Mouse (Mus musculus): Measurements from ENCODE around the gene Nfic.

Nfic gene

DNA sequence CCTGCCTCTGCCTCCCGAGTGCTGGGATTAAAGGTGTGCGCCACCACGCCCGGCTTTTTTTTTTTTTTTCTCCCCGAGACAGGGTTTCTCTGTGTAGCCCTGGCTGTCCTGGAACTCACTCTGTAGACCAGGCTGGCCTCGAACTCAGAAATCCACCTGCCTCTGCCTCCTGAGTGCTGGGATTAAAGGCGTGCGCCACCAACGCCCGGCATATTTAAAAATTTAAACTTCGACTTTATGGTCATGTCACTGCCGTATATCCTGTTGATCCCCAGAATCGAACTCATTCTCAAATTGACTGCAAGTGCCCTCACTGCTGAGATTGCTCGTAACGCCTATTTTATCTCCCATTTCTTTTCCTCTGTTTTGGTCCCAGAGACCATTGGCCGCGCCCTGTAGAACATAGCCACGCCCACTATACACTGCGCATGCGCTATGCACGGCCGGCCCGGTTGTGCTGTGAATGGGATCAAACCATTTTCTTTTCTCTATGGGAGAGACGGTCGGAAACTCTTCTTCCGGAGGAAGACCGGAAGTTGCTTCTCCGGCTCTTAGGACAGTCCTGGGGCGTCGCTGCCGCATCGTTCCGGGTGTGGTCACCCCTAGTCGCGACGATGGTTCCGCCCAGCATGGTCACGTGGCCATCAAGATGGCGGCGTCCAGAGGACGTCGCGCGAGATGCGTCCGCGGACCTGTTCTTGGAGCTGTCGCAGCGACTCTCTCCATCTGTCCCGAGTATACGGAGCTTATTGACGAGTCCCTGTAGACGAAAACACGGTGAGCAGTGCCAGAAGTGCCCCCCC lies 71.4 kb downstream of the Nfic start, which contains the start of the genes Dohh and Gm48551:
Dohh (plus strand) TSS at position 627 of the 803 bp plus-strand sequence.
Gm48551 (plus strand) TSS at position 665 of the 803 bp plus-strand sequence.
- DNase-seq (ENCODE audit: low read depth) = peak; percentile 98

GRCm38 (mm10) chr10:81382039-81382438 lies 73.4 kb downstream of the Nfic start:
- DNase-seq (ENCODE audit: low read depth) = peak; percentile 98

- no peak for DNase-seq (ENCODE audit: low read depth)
These were observed 75.5 kb downstream of the Nfic start for GRCm38 (mm10) chr10:81379809-81380378.

- DNase-seq (ENCODE audit: low read depth) = no peak
These were observed 76.3 kb downstream of the Nfic start for GRCm38 (mm10) chr10:81379183-81379553.

GRCm38 (mm10) chr10:81378553-81379182 lies 76.8 kb downstream of the Nfic start:
- peak; percentile 100 for DNase-seq (ENCODE audit: low read depth)

- no peak for DNase-seq (ENCODE audit: low read depth)
These were observed 77.5 kb downstream of the Nfic start, which contains the start of gene Fzr1 for GRCm38 (mm10) chr10:81377793-81378552. Gene Fzr1 (minus strand): TSS chr10:81378516.

- no peak for DNase-seq (ENCODE audit: low read depth)
These were observed 78.1 kb downstream of the Nfic start for GRCm38 (mm10) chr10:81377362-81377664.

DNA sequence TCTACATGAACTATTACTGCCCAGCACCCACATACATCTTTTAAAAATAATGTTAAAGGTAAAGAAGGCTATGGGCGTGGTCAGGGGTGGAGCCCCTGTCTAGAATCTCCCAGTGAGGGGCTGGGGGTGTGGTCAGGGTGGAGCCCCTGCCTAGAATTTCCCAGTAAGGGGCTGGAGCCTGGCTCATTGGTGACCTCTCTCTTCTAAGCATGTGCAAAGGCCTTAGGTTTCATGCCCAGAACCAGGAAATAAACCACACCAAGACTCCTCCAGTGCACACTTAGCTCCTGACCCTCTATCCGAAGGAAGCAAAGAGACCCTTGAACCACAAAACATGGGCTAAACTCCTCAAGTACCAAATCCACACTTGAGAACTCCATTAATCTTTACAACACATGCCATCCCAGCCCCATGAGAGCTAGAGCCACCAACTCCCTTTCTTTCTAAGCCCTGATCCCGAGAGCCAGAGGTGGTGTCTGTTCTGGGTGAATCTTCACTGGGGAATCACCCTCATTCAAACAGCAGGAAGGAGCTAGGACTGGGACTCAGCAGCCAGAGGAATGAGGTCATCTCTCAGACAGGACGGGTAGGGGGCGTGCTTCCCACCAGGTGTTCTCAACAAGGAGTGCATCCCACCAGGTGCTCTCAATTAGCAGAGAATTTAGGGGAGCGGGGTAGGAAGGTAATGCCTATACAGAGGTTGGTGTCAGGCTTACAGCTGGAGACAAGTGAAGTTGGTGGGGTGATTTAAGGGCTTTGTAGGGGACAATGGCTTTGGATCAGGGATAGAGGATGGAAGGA lies 78.7 kb downstream of the Nfic start:
- DNase-seq (ENCODE audit: low read depth) = peak; percentile 71

- no peak for DNase-seq (ENCODE audit: low read depth)
These were observed 80.1 kb downstream of the Nfic start for GRCm38 (mm10) chr10:81375322-81375721.

- DNase-seq (ENCODE audit: low read depth) = no peak
These were observed 88.3 kb downstream of the Nfic start for GRCm38 (mm10) chr10:81367207-81367495.

- DNase-seq (ENCODE audit: low read depth) = no peak
These were observed 88.8 kb downstream of the Nfic start for GRCm38 (mm10) chr10:81366477-81367206.

DNA sequence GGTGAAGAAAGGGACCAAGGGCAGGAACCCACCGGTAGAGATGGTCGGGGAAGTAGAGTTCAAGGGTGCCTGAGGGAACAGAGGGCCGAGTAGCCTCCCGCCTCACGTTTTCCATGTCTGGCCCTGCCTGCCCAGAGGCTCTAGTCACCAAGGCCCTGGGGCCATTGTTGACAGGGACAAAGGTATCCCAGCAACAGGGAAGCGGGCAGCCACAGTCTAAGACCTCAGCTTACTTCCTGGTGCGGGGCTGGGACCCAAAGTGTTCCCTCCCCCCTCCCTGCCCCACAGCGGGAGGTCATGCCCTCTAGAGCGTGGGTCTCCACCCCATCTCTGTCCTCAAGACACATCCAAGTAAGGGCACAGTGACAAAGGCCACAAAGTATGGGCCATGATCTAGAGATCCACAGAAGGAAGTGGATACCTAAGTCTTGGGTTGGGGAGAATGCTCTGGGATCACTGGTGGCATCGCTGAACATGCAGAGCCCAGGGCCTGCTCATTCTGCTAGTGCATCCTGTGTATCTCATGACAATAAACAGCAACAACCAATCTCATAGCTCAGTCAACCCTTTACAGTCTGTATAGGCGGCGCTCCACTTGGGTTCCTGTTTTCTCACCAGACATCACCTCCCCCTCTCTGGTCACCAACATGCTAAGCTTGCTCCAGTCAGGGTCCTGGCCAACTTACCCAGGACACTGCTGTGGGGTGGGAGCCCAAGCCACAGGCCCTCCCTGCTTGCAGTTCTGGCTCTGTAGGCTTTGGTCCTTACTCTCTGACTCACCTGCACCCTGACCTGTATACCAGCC lies 89.6 kb downstream of the Nfic start, which contains the start of gene 4930404N11Rik:
4930404N11Rik (minus strand) TSS at position 145 of the 805 bp plus-strand sequence.
- DNase-seq (ENCODE audit: low read depth) = no peak

- no peak for DNase-seq (ENCODE audit: low read depth)
These were observed 90.4 kb downstream of the Nfic start for GRCm38 (mm10) chr10:81365073-81365472.

GRCm38 (mm10) chr10:81364666-81365065 lies 90.8 kb downstream of the Nfic start:
- no peak for DNase-seq (ENCODE audit: low read depth)

DNA sequence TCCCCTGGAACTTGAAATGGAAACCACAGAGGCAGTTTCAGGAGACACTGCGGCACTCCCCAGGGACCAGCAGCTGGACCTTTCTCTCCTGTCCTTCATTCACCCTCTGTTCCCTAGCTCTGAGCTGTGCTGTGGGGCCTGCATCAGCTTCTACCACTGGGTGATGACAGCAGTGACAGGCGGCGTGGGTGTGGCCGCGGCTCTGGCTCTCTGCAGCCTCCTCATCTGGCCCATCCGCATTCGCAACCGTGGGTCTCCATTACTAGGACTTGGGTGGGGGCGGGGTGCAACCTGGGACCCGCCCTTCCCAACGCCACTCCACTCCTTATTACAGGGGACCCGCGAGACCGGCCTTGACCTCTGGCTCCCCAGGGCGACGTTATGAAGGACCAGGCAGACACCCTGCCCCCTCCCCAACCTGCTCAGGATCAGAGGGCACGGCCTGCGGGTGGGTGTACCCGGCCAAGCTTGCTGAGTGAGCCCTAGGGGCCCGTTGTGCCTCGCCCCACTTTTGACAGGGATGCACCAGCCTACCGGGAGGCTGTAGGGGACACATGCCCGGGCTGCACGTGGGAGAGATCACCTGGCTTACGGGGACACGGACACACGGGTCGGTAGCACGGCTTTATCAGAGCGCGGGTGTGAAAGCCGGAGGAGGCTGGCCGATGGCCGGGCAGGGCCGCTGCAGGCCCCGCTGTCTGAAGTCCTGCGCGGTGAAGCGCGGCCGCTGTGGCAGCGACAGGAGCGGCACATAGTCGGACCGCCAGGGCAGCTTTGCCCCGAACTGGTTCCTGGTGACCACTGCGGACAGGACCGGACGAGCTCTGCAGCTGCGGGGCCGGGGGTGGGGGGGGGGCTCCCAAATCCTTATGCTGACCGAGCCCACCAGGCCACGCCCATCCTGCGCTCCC lies 91.7 kb downstream of the Nfic start:
- DNase-seq (ENCODE audit: low read depth) = no peak

GRCm38 (mm10) chr10:81362336-81362949 lies 93.0 kb downstream of the Nfic start:
- DNase-seq (ENCODE audit: low read depth) = peak; percentile 66

DNA sequence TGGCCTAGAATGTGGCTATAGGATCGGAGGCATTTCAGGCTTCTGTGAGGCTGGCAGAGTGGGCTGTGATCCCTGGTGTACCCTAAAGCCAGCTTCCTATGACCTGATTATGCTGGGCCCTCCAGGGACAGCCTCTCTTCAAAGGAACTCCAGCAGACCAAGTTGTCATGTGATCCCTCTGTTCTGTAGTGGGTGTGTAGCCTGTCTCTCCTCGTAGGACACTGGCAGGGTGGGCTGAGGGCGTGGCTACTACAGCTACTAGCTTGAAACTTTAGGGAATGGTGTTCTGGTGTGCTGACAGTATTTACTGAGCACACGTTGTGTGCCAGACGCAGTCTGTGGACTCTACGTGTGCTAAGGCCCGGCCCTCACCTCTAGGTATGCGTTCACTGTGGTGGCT lies 94.7 kb downstream of the Nfic start:
- no peak for DNase-seq (ENCODE audit: low read depth)

GRCm38 (mm10) chr10:81358841-81359240 lies 96.6 kb downstream of the Nfic start:
- no peak for DNase-seq (ENCODE audit: low read depth)

GRCm38 (mm10) chr10:81358209-81358608 lies 97.2 kb downstream of the Nfic start:
- DNase-seq (ENCODE audit: low read depth) = no peak
